Comparison of ENCODE assay signal across 23 mouse cellular contexts in genomic region chr2:109345386-109345785, GRCm38 (mm10).
A peak's percentile ranks its signal among the peaks of the same experiment; 100 is the strongest.
DNase-seq lines count a peak whose midpoint lies in the region; ATAC-seq lines count a peak whose summit lies in the region.
"Had no signal": no experiment of that assay in that cellular context is flagged by ENCODE, and none has a peak within 500 bp of the region (broad histone marks: within the 10 kb centered on the region; RNA-seq: fewer than 3 reads in every experiment).

No protein-coding gene starts in this region.

- no peak overlapping the region for H3K4me2 ChIP-seq in midbrain, embryonic 16.5 days (ENCODE audit: low read length)
- no peak overlapping the region for H3K4me2 ChIP-seq in midbrain, embryonic 14.5 days (ENCODE audit: low read length)
- H3K4me2 ChIP-seq: embryonic facial prominence, embryonic 13.5 days; forebrain, embryonic 15.5 days; heart, embryonic 13.5 days; hindbrain, embryonic 12.5 days had no signal

- no peaks in the 10 kb centered on the region for H3K9me3 ChIP-seq in midbrain, embryonic 10.5 days (replicated peaks)
- no peaks in the 10 kb centered on the region for H3K9me3 ChIP-seq in midbrain, embryonic 16.5 days (replicated peaks; ENCODE audit: control insufficient read depth, low read length, poor library complexity, severe bottlenecking)
- H3K9me3 ChIP-seq in midbrain, embryonic 14.5 days (ENCODE audit: control insufficient read depth, low read length) = no peaks in the 10 kb centered on the region
- H3K9me3 ChIP-seq: embryonic facial prominence, embryonic 13.5 days; forebrain, embryonic 15.5 days; G1E; heart, embryonic 13.5 days; hindbrain, embryonic 12.5 days had no signal

- peaks cover 9% of the 10 kb centered on the region; the same call in 1 of the 2 replicates for H3K4me1 ChIP-seq in midbrain, embryonic 10.5 days
- no peaks in the 10 kb centered on the region for H3K4me1 ChIP-seq in midbrain, embryonic 16.5 days (ENCODE audit: control insufficient read depth, insufficient read depth, low read length)
- no peaks in the 10 kb centered on the region for H3K4me1 ChIP-seq in midbrain, embryonic 14.5 days (ENCODE audit: control insufficient read depth, insufficient read depth, low read length)
- H3K4me1 ChIP-seq: embryonic facial prominence, embryonic 13.5 days; forebrain, embryonic 15.5 days; heart, embryonic 13.5 days; hindbrain, embryonic 12.5 days had no signal

- H3K27ac ChIP-seq in midbrain, embryonic 10.5 days (replicated peaks) = no peak overlapping the region
- H3K27ac ChIP-seq in midbrain, embryonic 16.5 days (ENCODE audit: low read length) = no peak overlapping the region
- no peak overlapping the region for H3K27ac ChIP-seq in midbrain, embryonic 14.5 days (replicated peaks; ENCODE audit: low read depth, low read length)
- H3K27ac ChIP-seq: embryonic facial prominence, embryonic 13.5 days; forebrain, embryonic 15.5 days; heart, embryonic 13.5 days; hindbrain, embryonic 12.5 days had no signal

- ATAC-seq in midbrain, embryonic 16.5 days = no peak
- ATAC-seq in midbrain, embryonic 14.5 days (ENCODE audit: low FRiP score, low TSS enrichment) = peak; percentile 53; the same call in 1 of the 2 replicates
- ATAC-seq: activated CD4-positive, CD25-positive, alpha-beta regulatory T cell, adult 4 months; CD4-positive, CD25-positive, alpha-beta regulatory T cell, adult 4 months; forebrain, embryonic 15.5 days; Patski had no signal

- H3K27me3 ChIP-seq in midbrain, embryonic 10.5 days (ENCODE audit: low read depth, poor library complexity, severe bottlenecking) = no peaks in the 10 kb centered on the region
- H3K27me3 ChIP-seq in midbrain, embryonic 16.5 days (ENCODE audit: control insufficient read depth, insufficient read depth, low read depth, low read length) = no peaks in the 10 kb centered on the region
- H3K27me3 ChIP-seq in midbrain, embryonic 14.5 days (ENCODE audit: control insufficient read depth, insufficient read depth, low read length) = no peaks in the 10 kb centered on the region
- H3K27me3 ChIP-seq: embryonic facial prominence, embryonic 13.5 days; forebrain, embryonic 15.5 days; heart, embryonic 13.5 days; hindbrain, embryonic 12.5 days; Patski had no signal

- peak; percentile 5 for DNase-seq in embryo, embryonic 10.5 days (ENCODE audit: low spot score)
- no peak for DNase-seq in embryo, embryonic 11 days
- DNase-seq in midbrain, embryonic 10.5 days (ENCODE audit: low spot score) = peak; percentile 39
- DNase-seq in midbrain, embryonic 14.5 days = peak; percentile 40
- no peak for DNase-seq in heart, postnatal 25 days (ENCODE audit: low spot score)
- no peak for DNase-seq in thymus, postnatal 4 days
- DNase-seq: adrenal gland, adult 2 months; adrenal gland, postnatal 25 days; B cell, adult 2 months; cerebellum, adult 2 months; cerebellum, postnatal 10 days; gastrocnemius, postnatal 36 days; heart, adult 11 months; heart, postnatal 4 days had no signal

- intact Hi-C loops in heart, postnatal 25 days (cut with DNase I) = no loop called here

- no peak overlapping the region for H3K9ac ChIP-seq in midbrain, embryonic 16.5 days (ENCODE audit: low read depth, low read length)
- no peak overlapping the region for H3K9ac ChIP-seq in midbrain, embryonic 14.5 days (replicated peaks; ENCODE audit: low read length)
- H3K9ac ChIP-seq: embryonic facial prominence, embryonic 13.5 days; forebrain, embryonic 15.5 days; heart, embryonic 13.5 days; hindbrain, embryonic 12.5 days had no signal

- 53% methylated on average over 4 of the region's 4 CpGs for WGBS in midbrain, embryonic 10.5 days
- 37% methylated on average over 4 of the region's 4 CpGs for WGBS in midbrain, embryonic 16.5 days
- 22% methylated on average over 4 of the region's 4 CpGs for WGBS in midbrain, embryonic 14.5 days

- no peak overlapping the region for H3K4me3 ChIP-seq in midbrain, embryonic 10.5 days
- no peak overlapping the region for H3K4me3 ChIP-seq in midbrain, embryonic 16.5 days (ENCODE audit: low read depth, low read length)
- H3K4me3 ChIP-seq in midbrain, embryonic 14.5 days (replicated peaks; ENCODE audit: low read depth, low read length) = no peak overlapping the region
- H3K4me3 ChIP-seq: embryonic facial prominence, embryonic 13.5 days; forebrain, embryonic 15.5 days; heart, embryonic 13.5 days; hindbrain, embryonic 12.5 days had no signal

- H3K36me3 ChIP-seq in midbrain, embryonic 10.5 days = peaks cover 26% of the 10 kb centered on the region
- no peaks in the 10 kb centered on the region for H3K36me3 ChIP-seq in midbrain, embryonic 16.5 days (ENCODE audit: control insufficient read depth, insufficient read depth, low read length)
- H3K36me3 ChIP-seq in midbrain, embryonic 14.5 days (ENCODE audit: control insufficient read depth, insufficient read depth, low read length) = no peaks in the 10 kb centered on the region
- H3K36me3 ChIP-seq: forebrain, embryonic 15.5 days had no signal

Comparison
In these comparisons a context has a peak if more than half of its experiments do, and no peak if none do; other contexts are left out.
1. DNase-seq: peak in embryo, embryonic 10.5 days (single experiment), midbrain, embryonic 10.5 days (single experiment) and midbrain, embryonic 14.5 days (single experiment); none in embryo, embryonic 11 days (single experiment), heart, postnatal 25 days (single experiment) and thymus, postnatal 4 days (single experiment).